Mouse (Mus musculus) limb, embryonic 13.5 days (tissue): ENCODE measurements around the gene Zc3h13. TPM values are rescaled to one million over a fixed set of nuclear protein-coding genes. Genes with fewer than 3 reads are reported as not detected.

Source experiments
- ATAC-seq: fragments of 200-750 bp; cut with Nextera tagmentation; 2 replicates; pipeline ENCODE4 v1.8.0; 2017; ENCODE audit warnings: low read depth, moderate number of reproducible peaks, moderate TSS enrichment; ENCODE audit not compliant: low FRiP score
- H3K27ac ChIP-seq: fragments of 300-500 bp; sonication (generic); 2 replicates; pipeline ENCODE4 v1.5.1; 2015; ENCODE audit warnings: inconsistent platforms, mild to moderate bottlenecking, moderate library complexity
- H3K27me3 ChIP-seq: fragments of 300-500 bp; sonication (generic); 2 replicates; pipeline ENCODE4 v1.6.1; 2015; ENCODE audit warnings: mild to moderate bottlenecking, inconsistent platforms
- H3K36me3 ChIP-seq: fragments of 300-500 bp; sonication (generic); 2 replicates; pipeline ENCODE4 v1.6.1; 2015; ENCODE audit warnings: inconsistent platforms, mild to moderate bottlenecking, moderate library complexity
- H3K4me1 ChIP-seq: fragments of 300-500 bp; sonication (generic); 2 replicates; pipeline ENCODE4 v1.6.1; 2015; ENCODE audit warnings: inconsistent platforms
- H3K4me2 ChIP-seq: fragments of 300-500 bp; sonication (generic); replicated peaks from 2 replicates; pipeline ENCODE4 v1.6.1; 2015; ENCODE audit warnings: inconsistent platforms, mild to moderate bottlenecking, moderate library complexity
- H3K4me3 ChIP-seq: fragments of 300-500 bp; sonication (generic); 2 replicates; pipeline ENCODE4 v1.5.1; 2015; ENCODE audit warnings: moderate library complexity, mild to moderate bottlenecking, inconsistent platforms
- H3K9ac ChIP-seq: fragments of 300-500 bp; sonication (generic); 2 replicates; pipeline ENCODE4 v1.6.1; 2015; ENCODE audit warnings: mild to moderate bottlenecking, inconsistent platforms
- H3K9me3 ChIP-seq: fragments of 300-500 bp; sonication (generic); 2 replicates; pipeline ENCODE4 v1.6.1; 2016; ENCODE audit warnings: inconsistent platforms
- WGBS: fragments of 180-500 bp; shearing (Covaris S2); methylation state at CpG from one replicate; pipeline ENCODE4 v1.1.7; 2015; 5-methylcytosine and 5-hydroxymethylcytosine counted together
- polyA plus RNA-seq: library from polyadenylated mRNA; unstranded; fragments of >200 nt; fragmentation: Nextera tagmentation; extraction: Ambion mirVana; gene quantifications from 2 replicates; pipeline ENCODE4 v1.2.1, GENCODE M21; 2015

Gene Zc3h13
- 36.7 and 41.7 TPM in 2 replicates for polyA plus RNA-seq

DNA sequence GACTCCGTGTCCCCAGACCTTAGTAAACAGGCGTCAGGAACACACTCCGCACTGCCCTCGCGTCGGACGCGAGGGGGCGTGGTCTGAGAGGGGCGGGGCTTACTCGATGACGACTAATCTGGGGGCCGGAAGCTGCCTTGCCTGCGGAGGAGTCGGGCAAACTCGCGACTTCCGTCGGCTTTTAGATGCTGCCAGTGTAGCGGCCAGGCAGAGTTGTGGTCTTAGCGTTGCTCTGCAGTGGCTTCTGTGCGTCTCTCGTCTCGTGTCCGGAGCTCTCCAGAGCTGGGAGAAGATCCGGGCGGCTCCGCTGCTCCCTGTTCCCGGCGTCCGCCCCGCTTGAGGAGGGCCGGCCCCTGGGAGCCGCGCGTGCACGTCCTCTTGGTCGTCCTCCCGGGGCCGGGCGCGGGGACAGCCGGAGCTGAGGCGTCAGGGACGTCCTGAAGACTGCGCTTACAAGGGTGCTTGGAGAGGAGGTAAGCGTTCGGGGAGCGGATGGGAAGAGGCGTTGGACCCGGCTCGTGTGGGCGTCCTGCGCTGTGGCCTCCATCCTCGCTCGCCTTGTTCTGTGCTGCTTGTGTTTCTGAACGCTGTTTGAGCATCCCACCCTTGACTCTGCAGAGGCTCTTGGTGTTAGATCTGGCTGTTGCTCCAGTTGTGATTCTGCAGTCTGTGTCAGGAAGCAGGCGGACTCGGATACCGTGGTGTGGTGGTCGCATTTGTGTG is at the start of gene Zc3h13:
Gene Zc3h13, plus strand, starts transcription at position 181 of the 723 bp plus-strand sequence.
- Histone ChIP-seq H3K27ac (peak within 1 kb of the TSS; percentile 39; the same call in 1 of the 2 replicates), H3K4me1 (peaks cover 14% of the 10 kb centered on the region), H3K4me2 (peak within 1 kb of the TSS; percentile 88), H3K36me3 (no peaks in the 10 kb centered on the region), H3K9ac (peak within 1 kb of the TSS; percentile 89), H3K9me3 (no peaks in the 10 kb centered on the region), H3K4me3 (peak within 1 kb of the TSS; percentile 68), H3K27me3 (peaks cover 7% of the 10 kb centered on the region)
- WGBS = under 1% methylated on average over 61 of the region's 61 CpGs
- peak; percentile 99 for ATAC-seq

DNA sequence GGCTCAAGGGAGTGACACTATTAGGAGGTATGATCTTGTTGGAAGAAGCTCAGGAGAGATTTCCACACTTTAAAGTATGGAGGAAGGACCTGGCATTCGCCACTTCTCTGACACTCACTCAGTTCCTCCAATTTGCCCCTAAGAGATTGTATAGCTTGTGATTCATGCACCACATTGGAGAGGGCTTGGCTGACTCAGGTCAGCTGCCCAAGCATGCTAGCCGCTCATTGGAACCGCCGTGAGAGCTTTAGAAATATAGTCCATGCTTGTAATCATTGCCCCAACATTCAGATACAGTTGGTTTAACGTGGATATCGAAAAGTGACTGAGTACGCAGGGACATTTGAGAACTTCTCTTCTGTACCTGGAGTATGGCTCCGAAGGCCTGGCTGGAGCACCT is 48.6 kb upstream of the Zc3h13 start:
- H3K4me1 ChIP-seq = peaks cover 3% of the 10 kb centered on the region; the same call in 1 of the 2 replicates
- no peak overlapping the region for H3K4me3 ChIP-seq
- ATAC-seq = no peak
- H3K36me3 ChIP-seq = no peaks in the 10 kb centered on the region
- H3K9me3 ChIP-seq = no peaks in the 10 kb centered on the region
- no peaks in the 10 kb centered on the region for H3K27me3 ChIP-seq
- H3K9ac ChIP-seq = no peak overlapping the region
- H3K27ac ChIP-seq = no peak overlapping the region
- H3K4me2 ChIP-seq = no peak overlapping the region
- 91% methylated on average over 8 of the region's 8 CpGs for WGBS

DNA sequence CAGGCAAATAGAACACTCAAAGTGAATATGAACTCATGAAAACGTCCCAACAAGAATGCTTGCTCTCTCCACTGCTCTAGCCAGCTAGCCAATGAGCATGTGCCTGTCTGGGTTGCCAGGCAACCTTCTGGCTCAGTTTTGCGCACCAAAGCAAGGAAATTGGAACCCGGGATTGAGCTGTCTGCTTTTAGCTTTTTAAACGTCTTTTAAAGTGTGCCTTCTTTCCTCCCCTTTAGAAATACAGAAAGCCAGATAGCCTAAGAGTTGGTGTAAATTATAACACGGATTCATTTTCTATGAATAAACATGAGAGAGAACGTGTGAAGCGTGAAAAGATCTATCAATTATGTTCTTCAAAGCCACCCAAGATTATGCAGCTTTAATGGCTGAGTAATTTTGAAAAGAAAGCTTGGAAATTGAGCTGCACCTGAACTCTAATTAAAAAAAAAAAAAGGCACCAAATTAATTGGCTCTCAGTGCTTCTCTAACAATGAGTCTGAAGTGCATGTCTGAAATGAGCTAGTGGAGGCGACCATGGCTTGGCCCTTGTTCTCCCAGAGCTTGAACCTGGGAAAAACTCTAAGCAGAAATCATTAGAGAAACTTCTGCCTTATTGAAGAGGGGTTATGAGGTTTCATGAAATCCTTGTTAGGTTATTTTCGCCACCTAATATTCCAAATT is 48.1 kb upstream of the Zc3h13 start:
- Histone ChIP-seq H3K27ac (no peak overlapping the region), H3K36me3 (no peaks in the 10 kb centered on the region), H3K4me3 (no peak overlapping the region), H3K27me3 (no peaks in the 10 kb centered on the region), H3K4me1 (peaks cover 3% of the 10 kb centered on the region; the same call in 1 of the 2 replicates), H3K9ac (no peak overlapping the region), H3K4me2 (no peak overlapping the region), H3K9me3 (no peaks in the 10 kb centered on the region)
- WGBS = 61% methylated on average over 9 of the region's 9 CpGs
- ATAC-seq = peak; percentile 48; the same call in 1 of the 2 replicates

DNA sequence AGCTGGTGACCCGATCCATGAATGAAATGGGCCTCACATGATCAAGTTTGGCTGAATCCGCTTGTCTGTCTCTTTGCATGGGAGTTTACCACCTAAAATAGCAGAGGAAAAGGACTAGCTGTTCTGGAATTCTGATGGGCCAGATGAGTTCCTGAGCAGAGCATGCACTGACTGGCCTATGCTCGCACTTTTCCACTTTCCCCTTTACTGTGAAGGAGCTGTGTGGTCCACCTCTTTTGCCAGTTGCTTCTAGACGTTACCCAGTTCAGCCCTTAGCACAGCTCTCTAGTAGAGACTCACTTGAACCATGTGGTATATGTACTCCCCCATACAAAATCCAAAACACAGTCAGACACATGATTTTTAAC is 47.6 kb upstream of the Zc3h13 start:
- no peaks in the 10 kb centered on the region for H3K27me3 ChIP-seq
- H3K9me3 ChIP-seq = no peaks in the 10 kb centered on the region
- H3K4me2 ChIP-seq = no peak overlapping the region
- H3K27ac ChIP-seq = no peak overlapping the region
- H3K36me3 ChIP-seq = no peaks in the 10 kb centered on the region
- no peak for ATAC-seq
- peaks cover 3% of the 10 kb centered on the region; the same call in 1 of the 2 replicates for H3K4me1 ChIP-seq
- no peak overlapping the region for H3K9ac ChIP-seq
- H3K4me3 ChIP-seq = no peak overlapping the region
- WGBS = 82% methylated on average over 4 of the region's 4 CpGs

DNA sequence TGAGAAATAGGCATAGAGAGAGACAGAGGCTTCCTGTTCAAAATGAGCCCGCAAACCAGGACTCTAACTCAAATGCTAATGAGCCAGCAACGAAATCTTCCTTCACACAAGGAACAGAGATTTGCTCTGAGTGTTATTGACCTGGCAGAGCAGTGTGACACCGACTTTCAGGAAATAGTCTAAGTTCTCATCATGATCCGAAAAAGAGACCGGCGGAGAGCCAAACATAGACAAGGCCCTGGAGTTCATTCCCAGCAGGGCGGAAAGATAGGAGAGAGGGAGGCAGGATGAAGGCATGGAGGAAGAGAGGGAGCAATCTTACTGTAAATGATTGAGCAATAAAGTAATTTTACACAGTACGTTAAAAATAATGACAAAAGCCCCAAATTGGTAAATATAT is 47.1 kb upstream of the Zc3h13 start:
- H3K27me3 ChIP-seq = no peaks in the 10 kb centered on the region

DNA sequence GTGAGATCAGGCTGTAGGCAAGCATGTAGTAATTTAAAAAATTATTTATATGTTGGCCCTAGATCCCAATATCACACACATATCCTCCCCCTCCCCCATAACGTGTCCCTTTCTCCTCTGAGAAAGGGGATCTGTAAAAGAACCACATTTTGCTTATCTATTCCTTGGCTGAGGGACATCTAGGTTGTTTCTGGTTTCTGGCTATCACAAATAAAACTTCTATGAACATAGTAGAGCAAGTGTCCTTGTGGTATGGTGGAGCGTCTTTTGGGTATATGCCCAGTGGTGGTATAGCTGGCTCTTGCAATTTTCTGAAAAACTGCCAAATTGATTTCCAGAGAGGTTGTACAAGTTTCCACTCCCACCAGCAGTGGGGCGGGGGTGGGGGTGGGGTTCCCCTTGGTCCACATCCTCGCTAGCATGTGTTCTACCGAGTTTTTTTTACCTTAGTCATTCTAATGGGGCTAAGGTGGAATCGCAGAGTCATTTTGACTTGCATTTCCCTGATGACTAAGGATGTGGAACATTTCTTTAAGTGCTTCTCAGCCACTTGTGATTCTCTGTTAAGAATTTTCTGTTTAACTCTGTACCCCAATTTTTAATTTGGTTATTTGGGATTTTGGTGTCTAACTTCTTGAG is 46.0 kb upstream of the Zc3h13 start:
- H3K36me3 ChIP-seq = no peaks in the 10 kb centered on the region
- no peak overlapping the region for H3K27ac ChIP-seq
- WGBS = 80% methylated on average over 6 of the region's 6 CpGs
- peaks cover 3% of the 10 kb centered on the region; the same call in 1 of the 2 replicates for H3K4me1 ChIP-seq
- H3K4me2 ChIP-seq = no peak overlapping the region
- H3K9ac ChIP-seq = no peak overlapping the region
- no peak for ATAC-seq
- H3K27me3 ChIP-seq = no peaks in the 10 kb centered on the region
- H3K4me3 ChIP-seq = no peak overlapping the region
- H3K9me3 ChIP-seq = no peaks in the 10 kb centered on the region

More for the DNA sequence above, 47.1 kb upstream of the Zc3h13 start:
- WGBS = 86% methylated on average over 8 of the region's 8 CpGs
- no peaks in the 10 kb centered on the region for H3K9me3 ChIP-seq
- peaks cover 3% of the 10 kb centered on the region; the same call in 1 of the 2 replicates for H3K4me1 ChIP-seq
- ATAC-seq = no peak
- no peak overlapping the region for H3K27ac ChIP-seq
- H3K9ac ChIP-seq = no peak overlapping the region
- no peak overlapping the region for H3K4me3 ChIP-seq
- H3K4me2 ChIP-seq = no peak overlapping the region
- no peaks in the 10 kb centered on the region for H3K36me3 ChIP-seq

DNA sequence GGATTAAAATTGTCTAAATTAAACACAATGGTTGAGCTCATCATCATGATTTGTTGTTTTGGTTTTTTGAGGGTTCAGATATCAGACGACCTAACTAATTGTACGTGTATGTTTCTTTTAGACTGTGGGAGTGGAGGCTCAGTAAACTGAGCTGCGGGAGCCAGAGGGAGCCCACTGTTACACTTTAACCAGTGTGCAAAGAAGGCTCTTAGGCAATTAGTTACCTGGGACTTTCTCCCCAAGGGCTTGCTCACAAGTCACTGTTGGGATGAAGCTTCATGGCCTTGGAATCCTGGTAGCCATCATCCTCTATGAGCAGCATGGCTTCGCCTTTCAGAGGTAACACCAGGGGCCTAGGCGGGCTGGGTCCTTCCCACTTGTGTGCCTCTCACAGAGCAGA is 42.1 kb upstream of the Zc3h13 start, which contains the start of gene Cpb2:
Gene Cpb2, plus strand, starts transcription at position 201 of the 400 bp plus-strand sequence.
- no peak within 1 kb of the TSS for H3K4me2 ChIP-seq
- no peak within 1 kb of the TSS for H3K27ac ChIP-seq
- H3K27me3 ChIP-seq = no peaks in the 10 kb centered on the region
- no peak within 1 kb of the TSS for H3K9ac ChIP-seq
- no peaks in the 10 kb centered on the region for H3K9me3 ChIP-seq
- H3K36me3 ChIP-seq = no peaks in the 10 kb centered on the region
- H3K4me3 ChIP-seq = no peak within 1 kb of the TSS
- H3K4me1 ChIP-seq = no peaks in the 10 kb centered on the region
- 89% methylated on average over 5 of the region's 5 CpGs for WGBS
- ATAC-seq = no peak

DNA sequence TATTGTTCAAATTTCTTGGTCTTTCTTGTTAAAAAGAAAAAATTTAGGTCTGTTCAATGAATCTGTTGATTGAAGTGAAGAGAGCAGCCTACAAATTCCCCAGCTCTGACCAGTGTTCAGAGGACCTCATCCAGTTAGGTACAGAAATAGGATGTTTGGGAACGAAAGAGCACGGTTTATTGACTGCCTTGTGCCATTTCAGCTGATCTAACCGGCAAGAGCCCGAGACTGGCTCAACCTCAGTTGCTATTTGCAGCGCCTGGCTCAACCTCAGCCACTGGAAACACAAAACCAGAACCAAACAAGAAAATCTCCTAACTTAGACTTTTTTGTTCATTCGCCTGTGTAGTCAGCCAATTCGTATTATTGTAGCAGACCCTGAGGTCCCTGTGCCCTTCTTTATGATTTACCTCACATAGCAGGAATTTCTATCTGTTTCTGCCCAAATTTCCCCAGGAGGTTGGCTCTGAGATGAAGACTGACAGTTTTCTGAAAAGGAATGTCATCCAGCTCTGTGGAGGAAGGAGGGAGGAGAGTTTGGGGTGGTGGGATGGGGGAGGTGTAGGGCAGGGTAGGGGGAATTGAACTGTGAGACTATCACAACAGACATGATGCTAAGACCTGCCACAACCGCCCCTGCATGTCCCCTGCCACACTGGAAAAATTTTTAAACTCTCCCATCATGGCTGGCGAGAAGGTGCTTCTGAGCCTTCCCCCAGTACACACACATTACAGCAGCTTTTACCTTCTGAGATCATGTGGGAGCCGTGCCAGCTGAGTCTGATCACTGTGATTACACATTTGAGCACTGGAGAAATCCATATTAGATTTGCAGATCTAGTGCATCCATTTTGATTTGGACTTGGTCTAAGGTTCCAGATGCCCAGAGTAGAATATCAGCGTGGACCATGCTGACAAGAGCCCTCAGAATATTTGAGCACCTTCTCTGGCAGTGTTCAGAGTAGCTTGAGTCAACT is 37.9 kb upstream of the Zc3h13 start:
- H3K9ac ChIP-seq = no peak overlapping the region
- H3K27ac ChIP-seq = no peak overlapping the region
- no peak for ATAC-seq
- WGBS = 76% methylated on average over 11 of the region's 11 CpGs
- H3K27me3 ChIP-seq = no peaks in the 10 kb centered on the region
- H3K36me3 ChIP-seq = no peaks in the 10 kb centered on the region
- no peaks in the 10 kb centered on the region for H3K9me3 ChIP-seq
- H3K4me1 ChIP-seq = no peaks in the 10 kb centered on the region
- H3K4me3 ChIP-seq = no peak overlapping the region
- H3K4me2 ChIP-seq = no peak overlapping the region

DNA sequence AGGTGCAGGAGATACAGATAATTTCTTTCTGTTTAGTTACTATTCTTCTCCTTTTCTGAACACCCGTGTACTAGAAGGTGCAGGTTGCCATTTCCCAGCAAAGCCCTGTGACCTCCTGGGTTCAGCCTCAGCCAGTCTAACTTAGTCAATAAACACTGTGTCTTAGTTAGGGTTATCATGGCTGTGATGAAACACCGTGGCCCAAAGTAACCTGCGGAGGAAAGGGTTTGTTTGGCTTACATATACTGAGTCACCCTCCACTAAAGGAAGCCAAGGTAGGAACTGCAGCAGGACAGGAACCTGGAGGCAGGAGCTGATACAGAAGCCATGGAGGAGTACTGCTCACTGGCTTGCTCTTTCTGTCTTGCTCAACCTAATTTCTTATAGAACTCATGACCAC is 33.7 kb upstream of the Zc3h13 start:
- H3K27ac ChIP-seq = no peak overlapping the region
- 83% methylated on average over 3 of the region's 3 CpGs for WGBS
- H3K4me3 ChIP-seq = no peak overlapping the region
- ATAC-seq = no peak
- no peaks in the 10 kb centered on the region for H3K4me1 ChIP-seq
- H3K9ac ChIP-seq = no peak overlapping the region
- no peaks in the 10 kb centered on the region for H3K36me3 ChIP-seq
- H3K4me2 ChIP-seq = no peak overlapping the region
- no peaks in the 10 kb centered on the region for H3K9me3 ChIP-seq
- H3K27me3 ChIP-seq = no peaks in the 10 kb centered on the region

DNA sequence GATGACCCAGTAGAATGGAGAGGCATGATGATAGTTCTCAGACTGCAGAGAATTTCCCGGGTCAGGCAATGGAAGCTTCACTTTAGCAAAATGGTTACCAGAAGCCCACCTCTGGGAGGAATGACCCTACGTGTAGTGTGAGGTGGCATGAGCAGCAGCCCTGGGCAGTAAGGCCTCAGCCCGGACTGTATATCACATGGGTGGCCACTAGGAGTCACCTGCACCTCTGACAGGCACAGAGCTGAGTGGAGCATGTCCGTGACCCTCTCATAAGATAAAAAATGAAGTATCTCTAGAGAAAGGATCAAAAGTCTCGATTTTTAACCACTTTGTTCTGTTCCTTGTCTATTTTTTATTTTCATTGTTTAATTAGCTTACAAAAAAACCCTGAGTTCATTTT is 27.7 kb upstream of the Zc3h13 start:
- Histone ChIP-seq H3K27me3 (no peaks in the 10 kb centered on the region), H3K4me3 (no peak overlapping the region), H3K36me3 (no peaks in the 10 kb centered on the region), H3K27ac (no peak overlapping the region), H3K9ac (no peak overlapping the region), H3K4me2 (no peak overlapping the region), H3K4me1 (no peaks in the 10 kb centered on the region), H3K9me3 (no peaks in the 10 kb centered on the region)
- 43% methylated on average over 5 of the region's 5 CpGs for WGBS
- no peak for ATAC-seq

DNA sequence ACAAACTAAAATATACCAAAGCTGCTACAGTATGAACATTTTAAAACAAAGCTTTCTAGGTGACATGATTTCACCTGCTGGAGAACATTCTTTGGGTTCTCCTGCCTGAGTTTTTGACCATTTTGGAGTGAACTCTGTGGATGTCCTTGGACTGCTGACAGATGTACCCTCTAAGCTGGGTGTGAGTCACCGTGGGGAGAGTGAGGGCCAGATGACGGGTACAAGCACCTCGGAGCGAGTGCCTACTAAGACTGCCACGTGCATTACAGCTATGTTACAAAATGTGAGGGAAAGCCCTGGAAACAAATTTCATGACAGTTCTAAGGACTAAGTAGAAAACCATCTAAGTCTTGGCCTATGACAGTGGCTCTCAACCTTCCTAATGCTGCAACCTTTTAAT is 14.6 kb upstream of the Zc3h13 start:
- Histone ChIP-seq H3K36me3 (no peaks in the 10 kb centered on the region), H3K4me2 (no peak overlapping the region), H3K9me3 (no peaks in the 10 kb centered on the region), H3K4me1 (no peaks in the 10 kb centered on the region), H3K27ac (no peak overlapping the region), H3K27me3 (peaks cover 3% of the 10 kb centered on the region; the same call in 1 of the 2 replicates), H3K4me3 (no peak overlapping the region), H3K9ac (no peak overlapping the region)
- WGBS = 87% methylated on average over 5 of the region's 5 CpGs
- no peak for ATAC-seq
